Mouse (Mus musculus) neural tube, embryonic 12.5 days (tissue): Measurements from ENCODE around the gene Gatd1. TPM values are rescaled to one million over a fixed set of nuclear protein-coding genes. Genes with fewer than 3 reads are reported as not detected.

Source experiments
- ATAC-seq: fragments of 200-750 bp; cut with Nextera tagmentation; 2 replicates; pipeline ENCODE4 v1.8.0; 2017; ENCODE audit warnings: low read depth, mild to moderate bottlenecking, moderate TSS enrichment, moderate library complexity; ENCODE audit not compliant: low FRiP score
- H3K27ac ChIP-seq: fragments of 300-500 bp; sonication (generic); 2 replicates; pipeline ENCODE4 v1.5.1; 2016
- H3K27me3 ChIP-seq: fragments of 300-500 bp; sonication (generic); replicated peaks from 2 replicates; pipeline ENCODE4 v1.6.1; 2016; ENCODE audit warnings: mild to moderate bottlenecking
- H3K36me3 ChIP-seq: fragments of 300-500 bp; sonication (generic); 2 replicates; pipeline ENCODE4 v1.6.1; 2016; ENCODE audit warnings: mild to moderate bottlenecking
- H3K4me1 ChIP-seq: fragments of 300-500 bp; sonication (generic); 2 replicates; pipeline ENCODE4 v1.6.1; 2016
- H3K4me2 ChIP-seq: fragments of 300-500 bp; sonication (generic); replicated peaks from 2 replicates; pipeline ENCODE4 v1.6.1; 2016; ENCODE audit warnings: mild to moderate bottlenecking
- H3K4me3 ChIP-seq: fragments of 300-500 bp; sonication (generic); 2 replicates; pipeline ENCODE4 v1.5.1; 2016
- H3K9ac ChIP-seq: fragments of 300-500 bp; sonication (generic); 2 replicates; pipeline ENCODE4 v1.6.1; 2016; ENCODE audit warnings: mild to moderate bottlenecking
- H3K9me3 ChIP-seq: fragments of 300-500 bp; sonication (generic); 2 replicates; pipeline ENCODE4 v1.6.1; 2016; ENCODE audit warnings: mild to moderate bottlenecking
- WGBS: fragments of 180-500 bp; shearing (Covaris S2); methylation state at CpG from one replicate; pipeline ENCODE4 v1.1.7; 2016; 5-methylcytosine and 5-hydroxymethylcytosine counted together
- polyA plus RNA-seq: library from polyadenylated mRNA; unstranded; fragments of >200 nt; fragmentation: Nextera tagmentation; extraction: Ambion mirVana; gene quantifications from 2 replicates; pipeline ENCODE4 v1.2.1, GENCODE M21; 2016

Gene Gatd1
- 50.5 and 51.5 TPM in 2 replicates for polyA plus RNA-seq

DNA sequence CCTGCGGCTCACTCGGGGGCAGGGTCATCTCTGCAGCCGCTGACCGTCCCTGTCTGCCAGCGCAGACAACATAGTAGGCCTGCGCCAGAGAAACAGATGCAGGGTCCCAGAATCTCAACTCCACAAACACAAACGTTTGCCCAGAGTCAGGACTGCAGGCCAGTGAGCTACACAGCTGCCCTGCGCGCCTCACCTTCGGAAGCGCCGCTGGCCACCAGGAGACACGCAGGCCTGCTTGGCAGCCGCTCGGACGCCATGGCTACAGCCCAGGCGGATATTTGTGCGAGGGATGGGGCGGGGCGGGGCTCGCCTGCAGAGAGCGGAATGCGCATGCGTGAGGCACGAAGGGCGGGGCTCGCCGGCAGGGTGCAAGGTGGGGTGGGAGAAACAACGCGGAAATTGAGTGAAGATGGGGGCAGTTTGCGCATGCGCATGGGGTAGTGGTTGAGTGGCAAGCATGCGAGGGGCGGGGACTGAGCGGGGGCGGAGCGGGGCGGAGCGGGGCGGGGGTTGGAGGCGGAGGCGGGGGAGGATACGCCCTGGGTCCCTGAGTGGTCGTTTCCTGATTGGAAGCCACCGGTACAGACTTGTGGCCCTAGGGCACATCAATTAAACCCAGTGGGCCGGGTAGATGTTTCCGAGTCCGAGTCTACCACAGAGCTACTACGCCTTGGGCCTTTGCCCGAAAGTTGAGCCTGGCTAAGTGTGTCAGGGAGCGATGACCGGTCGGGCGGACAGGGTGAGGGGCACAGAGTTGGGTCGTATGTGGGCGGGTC is at the start of gene Gatd1:
Gene Gatd1 (minus strand): TSS at position 328 of the 776 bp plus-strand sequence.
- Histone ChIP-seq H3K36me3 (peaks cover 21% of the 10 kb centered on the region), H3K4me3 (peak within 1 kb of the TSS; percentile 65), H3K4me1 (peaks cover 13% of the 10 kb centered on the region), H3K4me2 (peak within 1 kb of the TSS; percentile 86), H3K9ac (peak within 1 kb of the TSS; percentile 84), H3K9me3 (no peaks in the 10 kb centered on the region), H3K27me3 (no peaks in the 10 kb centered on the region), H3K27ac (peak within 1 kb of the TSS; percentile 75)
- under 1% methylated on average over 56 of the region's 56 CpGs for WGBS
- peak; percentile 88 for ATAC-seq

DNA sequence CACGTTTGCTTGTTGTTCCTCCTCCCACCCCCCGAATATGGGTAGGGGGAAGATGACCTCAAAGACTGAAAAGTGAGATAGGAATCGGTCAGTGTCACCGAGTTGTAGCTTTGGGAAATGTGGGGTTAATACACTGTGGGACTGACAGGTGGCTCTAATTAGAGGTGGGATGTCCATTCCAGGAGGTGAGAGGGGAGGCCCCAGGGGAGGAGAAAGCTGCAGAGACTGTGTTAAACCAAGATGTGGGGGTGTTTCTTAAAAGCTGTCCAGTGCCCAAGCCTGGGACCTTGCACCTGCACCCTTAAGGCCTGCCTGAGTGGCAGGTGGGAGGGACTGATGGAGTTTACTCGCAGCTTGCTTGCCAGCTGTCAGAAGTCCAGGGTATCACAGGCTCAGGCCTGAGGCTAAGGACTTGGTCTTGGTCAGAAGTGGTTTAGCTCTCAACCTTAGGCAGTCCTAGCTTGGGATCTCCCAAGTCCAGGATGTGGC is 48.4 kb upstream of the Gatd1 start:
- Histone ChIP-seq H3K9ac (peak overlapping the region; percentile 51; the same call in 1 of the 2 replicates), H3K36me3 (peaks cover 12% of the 10 kb centered on the region), H3K27me3 (peaks cover 77% of the 10 kb centered on the region), H3K9me3 (no peaks in the 10 kb centered on the region), H3K4me2 (peak overlapping the region; percentile 60; the same call in 1 of the 2 replicates), H3K4me3 (peak overlapping the region; percentile 30; the same call in 1 of the 2 replicates), H3K4me1 (peaks cover 11% of the 10 kb centered on the region), H3K27ac (no peak overlapping the region)
- ATAC-seq = no peak
- 16% methylated on average over 5 of the region's 5 CpGs for WGBS

DNA sequence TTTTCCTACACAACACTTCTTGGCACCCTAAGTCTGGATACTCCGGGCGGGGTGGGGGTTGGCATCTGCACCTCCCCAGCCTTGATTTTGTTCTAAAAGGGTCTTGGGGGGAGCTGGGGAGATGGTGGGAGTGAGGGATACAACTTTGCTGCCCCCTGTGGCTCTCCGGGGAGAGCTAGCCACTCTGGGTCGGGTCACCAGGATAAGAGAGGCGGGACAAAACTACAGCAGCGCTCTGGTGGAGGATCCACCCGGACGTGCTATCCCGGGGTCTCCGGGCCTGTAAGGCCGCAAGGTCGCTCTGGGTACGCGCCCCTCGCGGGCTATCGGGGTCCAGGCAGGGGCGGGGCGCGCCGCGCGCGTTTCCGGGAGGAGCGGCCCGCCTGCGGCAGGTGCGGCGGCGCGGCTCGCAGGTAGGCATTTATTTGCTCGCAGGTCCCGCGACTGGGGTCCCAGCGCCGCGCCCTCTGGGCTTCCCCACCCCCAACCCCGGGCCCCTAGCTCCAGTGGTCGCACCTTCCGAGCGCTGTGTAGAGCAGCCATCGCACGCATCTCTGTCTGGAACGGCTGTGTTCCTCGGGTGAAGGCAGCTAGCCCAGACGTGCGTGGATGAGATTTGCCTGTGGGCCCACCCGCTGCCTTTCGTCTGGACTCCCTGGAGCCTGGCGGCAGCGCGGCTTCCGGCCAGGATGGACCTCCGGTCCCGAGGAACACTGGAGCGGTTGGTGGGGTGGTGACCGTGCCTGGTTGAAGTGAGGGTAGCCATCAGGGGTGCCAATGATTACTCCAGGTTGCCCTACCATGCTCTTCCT is 47.8 kb upstream of the Gatd1 start:
- Histone ChIP-seq H3K9ac (peak overlapping the region; percentile 51), H3K27me3 (peaks cover 76% of the 10 kb centered on the region), H3K4me2 (peak overlapping the region; percentile 60), H3K9me3 (no peaks in the 10 kb centered on the region), H3K27ac (no peak overlapping the region), H3K4me1 (peaks cover 11% of the 10 kb centered on the region), H3K4me3 (peak overlapping the region; percentile 30), H3K36me3 (peaks cover 12% of the 10 kb centered on the region)
- 3% methylated on average over 59 of the region's 59 CpGs for WGBS
- ATAC-seq = no peak

DNA sequence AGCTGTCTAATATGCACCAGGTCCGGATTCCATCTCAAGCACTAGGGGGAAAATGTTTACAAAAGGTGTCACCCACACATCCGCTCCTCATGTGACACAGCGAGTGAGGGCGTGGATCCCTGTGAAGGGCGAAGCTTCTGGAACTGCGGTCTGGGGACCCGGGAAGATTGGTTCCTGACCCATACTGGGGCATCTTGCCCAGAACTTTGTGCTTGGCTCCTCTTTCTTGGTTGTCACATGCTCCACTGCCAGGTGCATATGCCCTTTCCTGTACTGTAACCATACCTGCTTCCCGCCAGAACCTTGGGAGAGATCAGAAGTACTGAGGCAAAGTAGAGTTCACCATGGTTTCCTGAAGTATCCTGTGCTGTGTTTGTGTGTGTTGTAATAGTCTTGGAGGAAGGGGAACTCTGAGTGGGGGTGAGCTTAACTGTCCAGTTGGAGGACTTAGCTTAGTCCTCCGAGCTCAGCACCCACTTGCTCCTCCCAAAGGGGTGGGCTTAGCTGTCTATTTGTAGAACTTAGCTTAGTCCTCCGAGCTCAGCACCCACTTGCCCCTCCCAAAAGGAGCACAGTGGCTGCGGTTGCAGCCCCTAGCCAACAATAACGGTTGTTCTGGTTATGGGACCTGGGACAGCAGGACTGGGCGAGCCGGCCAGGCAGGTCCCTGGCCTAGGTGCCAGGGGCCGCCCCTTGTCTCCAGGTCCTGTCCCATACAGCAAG is 46.6 kb upstream of the Gatd1 start, which contains the start of gene Cracr2b:
Gene Cracr2b (plus strand): TSS at position 704 of the 723 bp plus-strand sequence.
- 77% methylated on average over 15 of the region's 15 CpGs for WGBS
- H3K4me3 ChIP-seq = peak within 1 kb of the TSS; percentile 30
- no peak within 1 kb of the TSS for H3K27ac ChIP-seq
- H3K36me3 ChIP-seq = peaks cover 12% of the 10 kb centered on the region
- H3K4me1 ChIP-seq = peaks cover 23% of the 10 kb centered on the region
- H3K9ac ChIP-seq = peak within 1 kb of the TSS; percentile 51
- peak within 1 kb of the TSS; percentile 60 for H3K4me2 ChIP-seq
- H3K27me3 ChIP-seq = peaks cover 64% of the 10 kb centered on the region
- ATAC-seq = no peak
- H3K9me3 ChIP-seq = no peaks in the 10 kb centered on the region

DNA sequence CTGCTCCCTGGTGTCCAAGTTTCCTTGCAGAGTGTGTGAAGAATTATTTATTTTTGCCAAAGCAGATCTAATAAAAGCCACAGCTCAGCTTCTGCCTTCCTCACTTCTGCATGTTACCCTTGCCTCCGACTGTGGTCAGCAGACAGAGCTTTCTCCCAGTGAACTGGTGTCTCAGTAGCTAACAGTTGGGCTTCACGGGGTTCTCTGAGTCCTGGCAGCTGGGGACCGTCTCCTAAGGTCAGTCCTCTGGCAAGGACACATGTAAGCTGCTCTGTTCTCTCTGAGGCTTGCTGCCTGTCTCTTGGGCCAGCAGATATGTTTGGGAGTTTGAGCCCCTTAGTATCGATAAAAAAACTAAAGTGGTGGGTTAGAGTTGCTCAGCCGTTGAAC is 46.1 kb upstream of the Gatd1 start:
- H3K4me3 ChIP-seq = no peak overlapping the region
- 77% methylated on average over 5 of the region's 5 CpGs for WGBS
- peaks cover 58% of the 10 kb centered on the region for H3K27me3 ChIP-seq
- H3K9ac ChIP-seq = no peak overlapping the region
- H3K27ac ChIP-seq = no peak overlapping the region
- H3K4me2 ChIP-seq = no peak overlapping the region
- H3K4me1 ChIP-seq = peaks cover 23% of the 10 kb centered on the region
- peaks cover 12% of the 10 kb centered on the region for H3K36me3 ChIP-seq
- no peaks in the 10 kb centered on the region for H3K9me3 ChIP-seq
- ATAC-seq = no peak

DNA sequence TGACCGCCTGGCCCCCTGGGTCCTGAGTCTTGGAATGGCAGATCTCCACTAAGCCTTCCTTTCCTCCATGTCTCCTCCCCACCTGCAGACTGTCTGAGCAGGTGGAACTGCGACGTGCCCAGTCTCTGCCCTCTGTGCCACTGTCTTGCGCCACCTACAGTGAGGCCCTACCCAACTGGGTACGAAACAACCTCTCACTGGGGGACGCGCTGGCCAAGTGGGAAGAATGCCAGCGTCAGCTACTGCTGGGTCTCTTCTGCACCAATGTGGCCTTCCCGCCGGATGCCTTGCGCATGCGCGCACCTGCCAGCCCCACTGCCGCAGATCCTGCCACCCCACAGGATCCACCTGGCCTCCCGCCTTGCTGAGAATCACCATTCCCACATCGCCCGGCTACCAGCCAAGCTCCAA is 45.4 kb upstream of the Gatd1 start:
- Histone ChIP-seq H3K4me3 (no peak overlapping the region), H3K4me1 (peaks cover 26% of the 10 kb centered on the region), H3K36me3 (peaks cover 12% of the 10 kb centered on the region), H3K27me3 (peaks cover 51% of the 10 kb centered on the region), H3K9ac (no peak overlapping the region), H3K4me2 (no peak overlapping the region), H3K9me3 (no peaks in the 10 kb centered on the region), H3K27ac (no peak overlapping the region)
- WGBS = 91% methylated on average over 17 of the region's 17 CpGs
- ATAC-seq = no peak

DNA sequence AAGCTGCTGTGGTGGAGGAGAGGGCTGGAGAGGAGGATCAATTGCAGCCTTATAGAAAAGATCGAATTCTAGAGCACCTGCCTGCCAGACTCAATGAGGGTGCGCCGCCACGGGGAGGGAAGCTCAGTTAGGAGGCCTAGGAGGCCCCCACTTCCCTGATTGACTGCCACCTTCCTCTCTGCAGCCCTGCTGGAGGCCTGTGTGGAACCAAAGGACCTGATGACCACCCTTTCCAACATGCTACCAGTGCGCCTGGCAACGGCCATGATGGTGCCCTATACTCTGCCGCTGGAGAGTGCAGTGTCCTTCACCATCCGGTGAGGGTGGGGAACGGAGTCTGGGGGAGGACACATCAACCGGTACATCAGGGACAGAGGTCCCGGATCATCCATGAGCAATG is 44.7 kb upstream of the Gatd1 start:
- no peak for ATAC-seq
- Histone ChIP-seq H3K27ac (no peak overlapping the region), H3K4me1 (peaks cover 26% of the 10 kb centered on the region), H3K4me2 (no peak overlapping the region), H3K36me3 (peaks cover 12% of the 10 kb centered on the region), H3K27me3 (peaks cover 45% of the 10 kb centered on the region), H3K4me3 (no peak overlapping the region), H3K9ac (no peak overlapping the region), H3K9me3 (no peaks in the 10 kb centered on the region)
- WGBS = 92% methylated on average over 11 of the region's 11 CpGs

DNA sequence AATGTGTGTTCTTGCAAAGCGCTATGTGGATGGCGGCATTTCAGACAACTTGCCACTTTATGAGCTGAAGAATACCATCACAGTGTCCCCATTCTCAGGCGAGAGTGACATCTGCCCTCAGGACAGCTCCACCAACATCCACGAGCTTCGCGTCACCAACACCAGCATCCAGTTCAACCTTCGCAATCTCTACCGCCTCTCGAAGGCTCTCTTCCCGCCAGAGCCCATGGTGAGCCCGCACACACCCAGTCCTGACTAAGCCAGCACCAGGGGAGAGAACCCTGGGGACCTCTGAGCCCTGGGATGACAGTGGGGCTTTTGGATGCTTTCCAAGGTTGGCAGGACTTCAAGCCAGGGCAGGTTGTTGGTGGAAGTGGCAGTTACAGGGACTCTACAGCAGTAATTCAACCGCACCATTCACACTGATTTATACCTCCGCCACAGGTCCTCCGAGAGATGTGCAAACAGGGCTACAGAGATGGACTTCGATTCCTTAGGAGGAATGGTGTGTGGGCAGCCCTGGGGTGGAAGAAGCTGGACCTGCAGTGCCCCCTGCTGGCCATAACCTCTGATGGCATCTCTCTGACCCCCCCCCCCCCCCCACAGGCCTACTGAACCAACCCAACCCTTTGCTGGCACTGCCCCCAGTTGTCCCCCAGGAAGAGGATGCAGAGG is 44.2 kb upstream of the Gatd1 start:
- no peak overlapping the region for H3K27ac ChIP-seq
- H3K36me3 ChIP-seq = peaks cover 12% of the 10 kb centered on the region
- H3K4me1 ChIP-seq = peaks cover 26% of the 10 kb centered on the region
- no peak overlapping the region for H3K4me2 ChIP-seq
- no peak overlapping the region for H3K9ac ChIP-seq
- WGBS = 77% methylated on average over 15 of the region's 15 CpGs
- ATAC-seq = no peak
- no peak overlapping the region for H3K4me3 ChIP-seq
- H3K9me3 ChIP-seq = no peaks in the 10 kb centered on the region
- H3K27me3 ChIP-seq = peaks cover 40% of the 10 kb centered on the region

DNA sequence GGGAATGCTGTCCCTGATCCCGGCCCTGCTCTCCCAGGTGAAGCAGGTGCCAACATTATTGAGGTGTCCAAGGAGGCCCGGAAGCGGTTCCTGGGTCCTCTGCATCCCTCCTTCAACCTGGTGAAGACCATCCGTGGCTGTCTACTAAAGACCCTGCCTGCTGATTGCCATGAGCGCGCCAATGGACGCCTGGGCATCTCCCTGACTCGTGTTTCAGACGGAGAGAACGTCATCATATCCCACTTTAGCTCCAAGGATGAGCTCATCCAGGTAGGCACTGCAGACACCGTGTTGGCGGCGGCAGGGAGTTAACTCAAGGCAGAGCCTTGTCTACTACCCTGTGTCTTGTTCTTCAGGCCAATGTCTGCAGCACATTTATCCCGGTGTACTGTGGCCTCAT is 43.3 kb upstream of the Gatd1 start:
- peaks cover 14% of the 10 kb centered on the region for H3K36me3 ChIP-seq
- no peak overlapping the region for H3K4me3 ChIP-seq
- 95% methylated on average over 14 of the region's 14 CpGs for WGBS
- H3K27ac ChIP-seq = no peak overlapping the region
- H3K9ac ChIP-seq = no peak overlapping the region
- ATAC-seq = no peak
- H3K9me3 ChIP-seq = no peaks in the 10 kb centered on the region
- H3K27me3 ChIP-seq = peaks cover 31% of the 10 kb centered on the region
- peaks cover 26% of the 10 kb centered on the region for H3K4me1 ChIP-seq
- H3K4me2 ChIP-seq = no peak overlapping the region

DNA sequence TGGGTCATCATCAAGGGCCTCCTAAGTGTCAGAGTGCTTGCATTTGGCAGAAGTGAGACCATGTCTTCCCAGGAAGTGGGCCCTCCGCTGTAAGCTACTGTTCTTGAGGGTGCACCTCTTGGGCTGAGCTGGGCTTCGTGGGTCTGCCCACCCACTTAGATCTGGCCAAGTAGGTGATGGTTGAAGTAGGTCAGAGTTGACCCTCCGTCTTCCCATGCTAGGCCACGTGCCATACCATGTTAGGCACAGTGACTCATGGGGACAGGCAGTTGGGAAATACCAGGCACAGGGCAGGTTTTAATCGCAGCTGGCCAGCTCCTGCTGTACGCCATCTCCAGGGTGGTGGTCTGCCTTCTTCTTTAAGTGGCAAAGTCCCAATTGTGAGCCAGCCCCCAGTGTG is 42.8 kb upstream of the Gatd1 start:
- peak overlapping the region; percentile 97; the same call in 1 of the 2 replicates for H3K4me2 ChIP-seq
- peaks cover 26% of the 10 kb centered on the region for H3K27me3 ChIP-seq
- H3K9ac ChIP-seq = no peak overlapping the region
- peaks cover 19% of the 10 kb centered on the region for H3K36me3 ChIP-seq
- H3K4me1 ChIP-seq = peaks cover 22% of the 10 kb centered on the region
- no peak overlapping the region for H3K27ac ChIP-seq
- 92% methylated on average over 6 of the region's 6 CpGs for WGBS
- no peak overlapping the region for H3K4me3 ChIP-seq
- no peaks in the 10 kb centered on the region for H3K9me3 ChIP-seq
- no peak for ATAC-seq

DNA sequence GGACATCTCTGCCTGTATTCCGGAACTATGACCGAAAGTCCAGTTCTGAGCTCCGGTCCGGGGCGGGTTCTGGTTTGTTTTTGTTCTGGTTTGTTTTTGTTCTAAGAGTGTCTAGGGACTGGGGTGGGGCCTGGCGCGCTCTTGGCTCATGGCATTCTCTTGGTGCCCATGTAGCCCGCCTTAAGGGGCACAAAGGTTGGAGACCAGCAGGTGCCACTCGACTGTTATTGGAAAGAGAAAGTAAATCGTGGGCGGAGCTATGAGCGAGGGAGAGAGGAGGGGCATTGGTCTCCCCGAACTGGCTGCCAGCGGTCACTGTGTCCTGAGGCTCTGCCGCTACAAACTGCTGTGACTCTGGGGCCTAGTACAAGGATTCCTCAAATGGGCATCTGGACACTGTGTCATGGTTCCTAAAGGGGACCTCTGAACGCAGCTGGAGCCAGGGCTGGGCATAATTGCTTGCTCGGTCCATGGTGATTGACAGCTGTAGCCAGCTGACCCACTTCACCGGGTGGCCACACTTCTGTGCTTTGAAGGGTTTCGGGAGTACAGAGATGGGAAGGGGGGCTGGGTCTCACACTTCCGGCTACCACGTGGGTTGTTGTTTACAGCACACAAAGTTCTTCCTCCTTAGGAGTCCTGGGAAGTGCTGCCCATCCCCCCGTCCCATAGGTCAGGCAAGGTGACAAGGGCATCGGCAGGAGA is 41.8 kb upstream of the Gatd1 start:
- peak overlapping the region; percentile 60 for H3K4me3 ChIP-seq
- H3K4me2 ChIP-seq = peak overlapping the region; percentile 97
- H3K9me3 ChIP-seq = no peaks in the 10 kb centered on the region
- peaks cover 17% of the 10 kb centered on the region for H3K4me1 ChIP-seq
- H3K27ac ChIP-seq = no peak overlapping the region
- 2% methylated on average over 23 of the region's 23 CpGs for WGBS
- peak; percentile 54 for ATAC-seq
- H3K36me3 ChIP-seq = peaks cover 28% of the 10 kb centered on the region
- H3K9ac ChIP-seq = peak overlapping the region; percentile 73
- H3K27me3 ChIP-seq = peaks cover 16% of the 10 kb centered on the region
